Mouse (Mus musculus): ENCODE measurements around the gene Arf3.

- no peak for TF ChIP-seq CTCF (IDR thresholded peaks at IDR 0.05; ENCODE audit: insufficient read depth, low read depth, low read length)
- TF ChIP-seq POLR2A (IDR thresholded peaks at IDR 0.05; ENCODE audit: insufficient read depth, low read depth, low read length) = no peak
Measured at GRCm38 (mm10) chr15:98740219-98740618, 22.8 kb downstream of the Arf3 start.
